In genomic region chr5:64636301-64636700, GRCm38 (mm10) we compare ENCODE assay signal across 23 mouse cellular contexts.
DNase-seq lines count a peak whose midpoint lies in the region; ATAC-seq lines count a peak whose summit lies in the region.
"Had no signal": no experiment of that assay in that cellular context is flagged by ENCODE, and none has a peak within 500 bp of the region (broad histone marks: within the 10 kb centered on the region; RNA-seq: fewer than 3 reads in every experiment).

No protein-coding gene starts in this region.

- H3K4me1 ChIP-seq in liver, embryonic 11.5 days (replicated peaks; ENCODE audit: control insufficient read depth, insufficient read depth, low read length): peaks cover 2% of the 10 kb centered on the region; the same call in 1 of the 2 replicates
- H3K4me1 ChIP-seq: embryonic facial prominence, embryonic 12.5 days; heart, embryonic 13.5 days had no signal

- no peak overlapping the region for H3K9ac ChIP-seq in liver, embryonic 11.5 days (ENCODE audit: low read depth, low read length)
- H3K9ac ChIP-seq: embryonic facial prominence, embryonic 12.5 days; forebrain, postnatal 0 days; heart, embryonic 13.5 days; hindbrain, embryonic 14.5 days had no signal

- H3K27ac ChIP-seq in liver, embryonic 11.5 days (ENCODE audit: low read depth, low read length): no peak overlapping the region
- H3K27ac ChIP-seq: embryonic facial prominence, embryonic 12.5 days; heart, embryonic 13.5 days; hindbrain, embryonic 14.5 days; layer of hippocampus, adult 2 months; limb, embryonic 10.5 days had no signal

- H3K36me3 ChIP-seq in liver, embryonic 11.5 days (ENCODE audit: control insufficient read depth, insufficient read depth, low read length): no peaks in the 10 kb centered on the region
- H3K36me3 ChIP-seq: embryonic facial prominence, embryonic 12.5 days; heart, embryonic 13.5 days; limb, embryonic 10.5 days had no signal

- intact Hi-C loops in heart, postnatal 25 days (cut with DNase I): loop anchor here (5.0 kb wide), 1 partner anchor 36 kb away; no protein-coding TSS in a partner anchor
- intact Hi-C loops in left cerebral cortex, postnatal 10 days (cut with DNase I): no loop called here

- DNase-seq in heart, adult 11 months: peak; percentile 57
- no peak for DNase-seq in heart, postnatal 25 days (ENCODE audit: low spot score)
- DNase-seq in c-Kit-negative CD71-positive TER-119-positive erythroid progenitor cells, embryonic 14.5 days (ENCODE audit: low read depth, low spot score): peak; percentile 25
- no peak for DNase-seq in liver, embryonic 11.5 days (ENCODE audit: low spot score)
- no peak for DNase-seq in left cerebral cortex, postnatal 10 days (ENCODE audit: extremely low spot score in 1 of 2, low spot score in 2 of 2)
- DNase-seq in layer of hippocampus, adult 18-20 months (ENCODE audit: low spot score in 2 of 2): no peak
- DNase-seq: adrenal gland, postnatal 36 days; cerebellum, adult 8-10 months; forebrain, postnatal 0 days; heart, postnatal 36 days; kidney, adult 11 months; kidney, postnatal 10 days; lung, adult 18-20 months; lung, postnatal 14 days; right cerebral cortex, postnatal 4 days had no signal

- H3K4me3 ChIP-seq in liver, embryonic 11.5 days (ENCODE audit: low read depth, low read length): no peak overlapping the region
- H3K4me3 ChIP-seq: embryonic facial prominence, embryonic 12.5 days; heart, embryonic 13.5 days; layer of hippocampus, adult 2 months; limb, embryonic 10.5 days had no signal

- H3K9me3 ChIP-seq in liver, embryonic 11.5 days (ENCODE audit: control insufficient read depth, low read length): no peaks in the 10 kb centered on the region
- H3K9me3 ChIP-seq: embryonic facial prominence, embryonic 12.5 days; heart, embryonic 13.5 days; limb, embryonic 10.5 days had no signal

- whole genome bisulfite sequencing in liver, embryonic 11.5 days: 89% methylated on average over 3 of the region's 3 CpGs

- H3K4me2 ChIP-seq in liver, embryonic 11.5 days: no peak overlapping the region
- H3K4me2 ChIP-seq: embryonic facial prominence, embryonic 12.5 days; heart, embryonic 13.5 days; hindbrain, embryonic 14.5 days had no signal

- ATAC-seq in liver, embryonic 11.5 days (replicated peaks; ENCODE audit: low FRiP score): peak; percentile 56
- ATAC-seq in megakaryocyte progenitor cell, adult 5-6 weeks (replicated peaks; ENCODE audit: poor library complexity): 0 out of 2 replicates have a peak, but pooled peaks have one; percentile 26
- no peak for ATAC-seq in CD4-positive, CD25-positive, alpha-beta regulatory T cell, adult 4 months
- ATAC-seq: forebrain, postnatal 0 days had no signal

- H3K27me3 ChIP-seq in liver, embryonic 11.5 days (replicated peaks; ENCODE audit: control insufficient read depth, insufficient read depth, low read length): no peaks in the 10 kb centered on the region
- H3K27me3 ChIP-seq: CH12.LX; embryonic facial prominence, embryonic 12.5 days; heart, embryonic 13.5 days had no signal

Comparison
In these comparisons a context has a peak if more than half of its experiments do, and no peak if none do; other contexts are left out.
1. DNase-seq: peak in heart, adult 11 months (single experiment) and c-Kit-negative CD71-positive TER-119-positive erythroid progenitor cells, embryonic 14.5 days (single experiment); none in heart, postnatal 25 days (single experiment), liver, embryonic 11.5 days (single experiment), left cerebral cortex, postnatal 10 days (0 of 2) and layer of hippocampus, adult 18-20 months (0 of 2).